Mouse (Mus musculus) embryo, embryonic 11.5 days (tissue): ENCODE results near the gene Serpinb9g.
"Not testable (repeated sequence)": the region's sequence is repeated elsewhere in the genome, so short reads cannot be mapped to it uniquely, and the experiment has no call there.

ENCODE experiments used
- DNase-seq: peaks from one replicate; pipeline ENCODE4 v3.0.0-alpha.2; 2012; ENCODE audit warnings: low read depth, low spot score

Gene Serpinb9g

GRCm38 (mm10) chr13:33484490-33484889 is at the start of gene Serpinb9g:
TSS of gene Serpinb9g (plus strand) at chr13:33484790.
- DNase-seq: not testable (repeated sequence)

GRCm38 (mm10) chr13:33483872-33484271 is 718 bp upstream of the Serpinb9g start:
- not testable (repeated sequence) for DNase-seq

GRCm38 (mm10) chr13:33524629-33525028 is 40.0 kb downstream of the Serpinb9g start:
- DNase-seq: no peak

GRCm38 (mm10) chr13:33532814-33533213 is 48.2 kb downstream of the Serpinb9g start:
- DNase-seq: no peak
